9 mouse cellular contexts compared by ENCODE assay signal in genomic region chr4:106102451-106102977, GRCm38 (mm10).
DNase-seq lines count a peak whose midpoint lies in the region; ATAC-seq and TF ChIP-seq lines count a peak whose summit lies in the region.
"Had no signal": no experiment of that assay in that cellular context is flagged by ENCODE, and none has a peak within 500 bp of the region (broad histone marks: within the 10 kb centered on the region; RNA-seq: fewer than 3 reads in every experiment).

No protein-coding gene starts in this region.

- DNase-seq in left cerebral cortex, postnatal 4 days, result peak; percentile 39
- no peak for DNase-seq in left cerebral cortex, postnatal 10 days (ENCODE audit: extremely low spot score in 1 of 2, low spot score in 2 of 2)
- peak; percentile 55 for DNase-seq in retina, embryonic 14.5 days (ENCODE audit: low spot score)
- DNase-seq in layer of hippocampus, adult 2 months (ENCODE audit: low spot score in 2 of 2), result no peak
- no peak for DNase-seq in heart, adult 18-20 months

- no peaks in the 10 kb centered on the region for H3K27me3 ChIP-seq in forebrain, embryonic 16.5 days (replicated peaks; ENCODE audit: control insufficient read depth, insufficient read depth, low read length)
- no peaks in the 10 kb centered on the region for H3K27me3 ChIP-seq in limb, embryonic 12.5 days
- no peaks in the 10 kb centered on the region for H3K27me3 ChIP-seq in heart, embryonic 12.5 days (replicated peaks)

- peak; percentile 72 for ATAC-seq in forebrain, embryonic 16.5 days
- ATAC-seq in limb, embryonic 12.5 days (ENCODE audit: insufficient number of reproducible peaks, insufficient read depth, low FRiP score, low TSS enrichment, low read depth), result peak; percentile 43
- ATAC-seq in heart, embryonic 12.5 days (ENCODE audit: insufficient number of reproducible peaks, low FRiP score), result no peak

- intact Hi-C loops in left cerebral cortex, postnatal 4 days (cut with DNase I), result no loop called here
- intact Hi-C loops in left cerebral cortex, postnatal 10 days (cut with DNase I), result no loop called here

- peaks cover 28% of the 10 kb centered on the region for H3K4me1 ChIP-seq in forebrain, embryonic 16.5 days (replicated peaks; ENCODE audit: control insufficient read depth, insufficient read depth, low read length)
- H3K4me1 ChIP-seq in limb, embryonic 12.5 days (replicated peaks), result peaks cover 57% of the 10 kb centered on the region
- H3K4me1 ChIP-seq in heart, embryonic 12.5 days (replicated peaks), result peaks cover 10% of the 10 kb centered on the region

- H3K36me3 ChIP-seq in forebrain, embryonic 16.5 days (ENCODE audit: control insufficient read depth, insufficient read depth), result no peaks in the 10 kb centered on the region
- no peaks in the 10 kb centered on the region for H3K36me3 ChIP-seq in limb, embryonic 12.5 days
- no peaks in the 10 kb centered on the region for H3K36me3 ChIP-seq in heart, embryonic 12.5 days

- TF ChIP-seq CTCF in layer of hippocampus, adult 2 months (conservative IDR thresholded peaks at IDR 0.05), result no peak

- no peak overlapping the region for H3K9ac ChIP-seq in forebrain, embryonic 16.5 days (replicated peaks; ENCODE audit: low read depth, low read length)
- no peak overlapping the region for H3K9ac ChIP-seq in limb, embryonic 12.5 days (replicated peaks)
- H3K9ac ChIP-seq in heart, embryonic 12.5 days, result no peak overlapping the region

- no peak overlapping the region for H3K4me3 ChIP-seq in forebrain, embryonic 16.5 days (replicated peaks; ENCODE audit: low read length)
- H3K4me3 ChIP-seq in limb, embryonic 12.5 days (replicated peaks), result no peak overlapping the region
- H3K4me3 ChIP-seq in heart, embryonic 12.5 days, result no peak overlapping the region
- H3K4me3 ChIP-seq in layer of hippocampus, adult 2 months, result no peak overlapping the region
- H3K4me3 ChIP-seq: left cerebral cortex, adult 2 months had no signal

- 10% methylated on average over 7 of the region's 7 CpGs for WGBS in forebrain, embryonic 16.5 days
- WGBS in limb, embryonic 12.5 days, result 24% methylated on average over 7 of the region's 7 CpGs
- WGBS in heart, embryonic 12.5 days, result 55% methylated on average over 7 of the region's 7 CpGs

- peak overlapping the region; percentile 21; the same call in 1 of the 2 replicates for H3K4me2 ChIP-seq in forebrain, embryonic 16.5 days (ENCODE audit: low read length)
- peak overlapping the region; percentile 35 for H3K4me2 ChIP-seq in limb, embryonic 12.5 days
- no peak overlapping the region for H3K4me2 ChIP-seq in heart, embryonic 12.5 days

- H3K27ac ChIP-seq in forebrain, embryonic 16.5 days (ENCODE audit: low read length), result peak overlapping the region; percentile 48
- H3K27ac ChIP-seq in limb, embryonic 12.5 days, result peak overlapping the region; percentile 90
- H3K27ac ChIP-seq in heart, embryonic 12.5 days (ENCODE audit: poor library complexity, severe bottlenecking), result no peak overlapping the region
- H3K27ac ChIP-seq in layer of hippocampus, adult 2 months, result no peak overlapping the region
- H3K27ac ChIP-seq: left cerebral cortex, adult 2 months had no signal

- no peaks in the 10 kb centered on the region for H3K9me3 ChIP-seq in forebrain, embryonic 16.5 days (ENCODE audit: control insufficient read depth, low read length)
- H3K9me3 ChIP-seq in limb, embryonic 12.5 days, result peaks cover 7% of the 10 kb centered on the region; the same call in 1 of the 2 replicates
- 0 out of 2 replicates have a peak, but pooled peaks cover 6% of the 10 kb centered on the region for H3K9me3 ChIP-seq in heart, embryonic 12.5 days (replicated peaks)

Comparison
In these comparisons a context has a peak if more than half of its experiments do, and no peak if none do; other contexts are left out.
1. DNase-seq: peak in left cerebral cortex, postnatal 4 days (single experiment) and retina, embryonic 14.5 days (single experiment); none in left cerebral cortex, postnatal 10 days (0 of 2), layer of hippocampus, adult 2 months (0 of 2) and heart, adult 18-20 months (0 of 2).
2. H3K27ac ChIP-seq: peak in forebrain, embryonic 16.5 days (single experiment) and limb, embryonic 12.5 days (single experiment); none in heart, embryonic 12.5 days (single experiment) and layer of hippocampus, adult 2 months (single experiment).